Mouse (Mus musculus): ENCODE measurements at regions not wholly inside any gene's neighbourhood (a gene's known extent, or its start where the extent isn't known, plus 50 kb on each side); places are given as distances from the start of the nearest gene placed in this dataset.

DNA sequence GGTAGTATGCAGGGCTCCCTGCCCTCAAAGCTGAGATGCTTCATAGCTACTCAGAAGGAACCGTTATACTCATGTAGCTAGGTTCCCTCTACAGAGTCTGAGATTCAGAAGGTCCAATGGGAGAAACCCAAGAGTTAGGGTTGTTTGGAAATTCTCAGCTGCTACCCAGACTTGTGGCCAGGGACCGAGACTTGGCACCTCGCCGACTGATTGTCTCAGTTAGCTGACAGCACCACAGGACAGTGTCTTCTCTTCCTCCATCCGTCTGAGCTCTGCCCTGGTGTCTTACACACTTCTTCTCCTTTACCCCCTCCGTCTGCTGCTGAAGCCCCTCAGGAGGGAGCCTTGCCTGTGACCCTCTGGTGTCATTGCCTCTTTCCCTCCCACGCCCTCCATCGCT is 329.6 kb upstream of the Prox1 start:
- no peak for TF ChIP-seq CTCF (IDR thresholded peaks at IDR 0.05; ENCODE audit: extremely low read depth, insufficient read length, insufficient replicate concordance, low read depth, low read length)
- no peak for TF ChIP-seq POLR2A (IDR thresholded peaks at IDR 0.05; ENCODE audit: low read depth, low read length)
